Mouse (Mus musculus) layer of hippocampus, postnatal 36 days (tissue): ENCODE measurements around the gene Gm3435. TPM values are rescaled to one million over a fixed set of nuclear protein-coding genes. Genes with fewer than 3 reads are reported as not detected.
"Not testable (repeated sequence)": the region's sequence is repeated elsewhere in the genome, so short reads cannot be mapped to it uniquely, and the experiment has no call there.

Experiments used
- DNase-seq, 2 experiments: peaks; one replicate each; pipeline ENCODE4 v3.0.0; 2022
- total RNA-seq, 2 experiments: library from RNA; stranded (reverse); gene quantifications; 2 replicates each; pipeline ENCODE4 v1.2.3; 2021

Gene Gm3435
- total RNA-seq, 2 experiments from 2014 or later, result 5.4 to 7.7 TPM

- peak in 1 of 2 experiments; percentile 39 for DNase-seq
Observed at GRCm38 (mm10) chr17:15041175-15041729, 31.3 kb downstream of the Gm3435 start, which contains the start of the genes Ermard, Tcte3 and Gm3448. Gene Ermard (plus strand): TSS chr17:15041208. Gene Tcte3 (minus strand): TSS chr17:15041488. Gene Gm3448 (minus strand): TSS chr17:15041537.

- DNase-seq, result not testable (repeated sequence)
Observed at GRCm38 (mm10) chr17:15050338-15050737, 40.4 kb downstream of the Gm3435 start.

- DNase-seq, result not testable (repeated sequence)
Observed at GRCm38 (mm10) chr17:15052766-15053165, 42.8 kb downstream of the Gm3435 start.

GRCm38 (mm10) chr17:15053183-15053828 is 43.3 kb downstream of the Gm3435 start:
- not testable (repeated sequence) for DNase-seq

GRCm38 (mm10) chr17:15053829-15054200 is 43.8 kb downstream of the Gm3435 start:
- not testable (repeated sequence) for DNase-seq

- DNase-seq, result peak; percentile 74
Observed at GRCm38 (mm10) chr17:15055925-15056324, 45.9 kb downstream of the Gm3435 start.

- DNase-seq, result no peak
Observed at GRCm38 (mm10) chr17:15058161-15058591, 48.2 kb downstream of the Gm3435 start.

GRCm38 (mm10) chr17:15059646-15060045 is 49.7 kb downstream of the Gm3435 start:
- DNase-seq, result no peak

GRCm38 (mm10) chr17:15060356-15060755 is 50.4 kb downstream of the Gm3435 start:
- DNase-seq, result no peak

- peak; percentile 63 to 65 for DNase-seq
Observed at GRCm38 (mm10) chr17:15065391-15066024, 55.5 kb downstream of the Gm3435 start.

- no peak for DNase-seq
Observed at GRCm38 (mm10) chr17:15066066-15066465, 56.1 kb downstream of the Gm3435 start.

GRCm38 (mm10) chr17:15066911-15067310 is 56.9 kb downstream of the Gm3435 start:
- DNase-seq, result no peak

GRCm38 (mm10) chr17:15068040-15068792 is 58.2 kb downstream of the Gm3435 start:
- DNase-seq, result no peak

GRCm38 (mm10) chr17:15069124-15069523 is 59.1 kb downstream of the Gm3435 start:
- DNase-seq, result peak in 1 of 2 experiments; percentile 44

Other genes with a start within 250 kb of the Gm3435 start
- 1 to 10 TPM; 2.4 to 3.0 TPM for gene Wdr27, start 67.0 kb upstream of the Gm3435 start, total RNA-seq
- 10 to 100 TPM; 15.6 to 15.7 TPM for gene 1600012H06Rik, start 67.0 kb upstream of the Gm3435 start, total RNA-seq
- gene Phf10, start 48.9 kb upstream of the Gm3435 start, total RNA-seq, result 10 to 100 TPM; 59.6 to 61.6 TPM
- gene 9030025P20Rik, start 31.7 kb upstream of the Gm3435 start, total RNA-seq, result 1 to 10 TPM; 7.3 to 8.5 TPM
- gene Gm3417, start 31.4 kb upstream of the Gm3435 start, total RNA-seq, result under 1 TPM in 1 of 2 experiments, not detected in 1; 0.60 TPM
- gene Ermard, start 31.0 kb downstream of the Gm3435 start, total RNA-seq, result 10 to 100 TPM; 47.6 to 61.7 TPM
- gene Tcte3, start 31.3 kb downstream of the Gm3435 start, total RNA-seq, result 1 to 10 TPM in 1 of 2 experiments, not detected in 1; 1.1 TPM
- 10 to 100 TPM in 1 of 2 experiments, 1 to 10 TPM in 1; 8.6 to 10.7 TPM for gene Gm3448, start 31.4 kb downstream of the Gm3435 start, total RNA-seq